Mouse (Mus musculus) midbrain, embryonic 14.5 days (tissue): Measurements from ENCODE around the gene Rhcg. TPM values are rescaled to one million over a fixed set of nuclear protein-coding genes. Genes with fewer than 3 reads are reported as not detected.

Source experiments
- ATAC-seq: fragments of 200-750 bp; cut with Nextera tagmentation; 2 replicates; pipeline ENCODE4 v1.8.0; 2017; ENCODE audit warnings: moderate number of reproducible peaks, moderate library complexity; ENCODE audit not compliant: low FRiP score, low TSS enrichment
- DNase-seq: peaks from one replicate; pipeline ENCODE4 v3.0.0-alpha.2; 2015
- H3K27ac ChIP-seq: fragments of 300-500 bp; sonication (generic); replicated peaks from 2 replicates; pipeline ENCODE4 v1.5.1; 2014; ENCODE audit warnings: mild to moderate bottlenecking, low read depth, low read length, moderate library complexity
- H3K27me3 ChIP-seq: fragments of 300-500 bp; sonication (generic); 2 replicates; pipeline ENCODE4 v1.6.1; 2014; ENCODE audit warnings: low read length, control low read depth, mixed read lengths; ENCODE audit not compliant: control insufficient read depth, insufficient read depth
- H3K36me3 ChIP-seq: fragments of 300-500 bp; sonication (generic); 2 replicates; pipeline ENCODE4 v1.6.1; 2014; ENCODE audit warnings: low read length, control low read depth; ENCODE audit not compliant: control insufficient read depth, insufficient read depth
- H3K4me1 ChIP-seq: fragments of 300-500 bp; sonication (generic); 2 replicates; pipeline ENCODE4 v1.6.1; 2014; ENCODE audit warnings: mild to moderate bottlenecking, antibody characterized with exemption, low read length, control low read depth; ENCODE audit not compliant: control insufficient read depth, insufficient read depth
- H3K4me2 ChIP-seq: fragments of 300-500 bp; sonication (generic); 2 replicates; pipeline ENCODE4 v1.6.1; 2014; ENCODE audit warnings: mild to moderate bottlenecking, low read length, moderate library complexity
- H3K4me3 ChIP-seq: fragments of 300-500 bp; sonication (generic); replicated peaks from 2 replicates; pipeline ENCODE4 v1.5.1; 2014; ENCODE audit warnings: low read depth, low read length
- H3K9ac ChIP-seq: fragments of 300-500 bp; sonication (generic); replicated peaks from 2 replicates; pipeline ENCODE4 v1.6.1; 2014; ENCODE audit warnings: mild to moderate bottlenecking, low read length, moderate library complexity
- H3K9me3 ChIP-seq: fragments of 300-500 bp; sonication (generic); 2 replicates; pipeline ENCODE4 v1.6.1; 2016; ENCODE audit warnings: low read length, control low read depth, mixed read lengths; ENCODE audit not compliant: control insufficient read depth
- WGBS: fragments of 180-500 bp; shearing (Covaris S2); extraction: QIAGEN DNeasy Blood & Tissue Kit; methylation state at CpG from one replicate; pipeline ENCODE4 v1.1.7; 2014; 5-methylcytosine and 5-hydroxymethylcytosine counted together
- polyA plus RNA-seq: library from polyadenylated mRNA; unstranded; fragments of >200 nt; fragmentation: Nextera tagmentation; extraction: Ambion mirVana; gene quantifications from 2 replicates; pipeline ENCODE4 v1.2.1, GENCODE M21; 2014

The Rhcg gene
- polyA plus RNA-seq, 1 experiment from 2014 or later, result 3.1 TPM

DNA sequence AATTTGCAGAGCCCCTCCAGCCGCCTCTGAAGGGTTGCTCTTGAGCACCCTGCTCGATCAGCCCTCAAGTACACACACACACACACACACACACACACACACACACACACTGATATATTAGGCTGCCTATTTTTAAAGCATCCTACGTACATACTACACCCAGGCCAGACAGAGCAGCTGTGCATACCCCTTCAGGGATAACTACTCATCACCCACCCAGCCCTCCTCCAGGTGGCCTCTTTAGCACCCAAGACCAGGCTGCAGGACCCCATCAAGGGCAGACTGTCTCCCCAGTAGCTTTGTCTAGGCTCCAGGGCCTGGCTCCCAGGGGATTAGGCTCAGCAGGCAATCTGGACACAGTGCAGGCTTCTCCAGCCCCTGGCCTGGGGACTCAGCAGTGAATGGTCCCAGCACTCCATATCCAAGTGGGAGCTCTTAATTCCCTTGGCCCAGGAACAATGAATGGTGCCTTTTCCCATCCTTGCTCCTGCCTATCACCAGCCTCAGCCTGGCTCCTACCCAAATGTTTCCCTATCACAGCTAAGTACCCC is 26.8 kb downstream of the Rhcg start:
- Histone ChIP-seq H3K9me3 (no peaks in the 10 kb centered on the region), H3K4me1 (peaks cover 20% of the 10 kb centered on the region), H3K36me3 (no peaks in the 10 kb centered on the region), H3K27ac (peak overlapping the region; percentile 63), H3K27me3 (peaks cover 14% of the 10 kb centered on the region), H3K4me3 (no peak overlapping the region), H3K4me2 (peak overlapping the region; percentile 6), H3K9ac (no peak overlapping the region)
- 5% methylated on average over 3 of the region's 3 CpGs for WGBS
- peak; percentile 22; the same call in 1 of the 2 replicates for ATAC-seq
- peak; percentile 60 for DNase-seq

- ATAC-seq (peak; percentile 32; the same call in 1 of the 2 replicates), DNase-seq (peak; percentile 63)
- Histone ChIP-seq H3K27me3 (peaks cover 8% of the 10 kb centered on the region), H3K4me3 (no peak overlapping the region), H3K9me3 (no peaks in the 10 kb centered on the region), H3K9ac (no peak overlapping the region), H3K27ac (peak overlapping the region; percentile 63; the same call in 1 of the 2 replicates), H3K4me1 (peaks cover 20% of the 10 kb centered on the region), H3K36me3 (no peaks in the 10 kb centered on the region), H3K4me2 (peak overlapping the region; percentile 6; the same call in 1 of the 2 replicates)
- 6% methylated on average over 9 of the region's 9 CpGs for WGBS
Measured at GRCm38 (mm10) chr7:79589763-79590559, 27.5 kb downstream of the Rhcg start.

DNA sequence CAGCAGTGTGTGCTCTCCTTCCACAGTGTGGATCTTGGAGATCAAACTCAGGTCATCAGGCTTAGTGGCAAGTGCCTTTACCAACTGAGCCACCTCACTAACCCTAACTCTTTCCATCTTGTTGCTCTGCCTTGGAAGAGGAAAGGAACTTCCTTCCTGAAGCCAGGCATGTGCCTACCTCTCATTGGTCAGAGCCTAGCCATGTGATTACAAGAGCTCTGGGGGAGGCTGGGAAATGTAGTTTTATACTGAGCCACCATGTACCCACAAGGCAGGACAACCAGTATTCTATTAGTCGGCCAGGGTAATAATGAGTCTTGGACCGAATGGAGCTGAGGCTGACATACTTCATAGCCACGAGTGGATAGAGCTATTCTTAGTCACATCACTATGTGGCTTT is 29.2 kb downstream of the Rhcg start:
- Histone ChIP-seq H3K4me2 (no peak overlapping the region), H3K9ac (no peak overlapping the region), H3K27me3 (peaks cover 3% of the 10 kb centered on the region; the same call in 1 of the 2 replicates), H3K36me3 (no peaks in the 10 kb centered on the region), H3K4me1 (peaks cover 20% of the 10 kb centered on the region), H3K4me3 (no peak overlapping the region), H3K9me3 (no peaks in the 10 kb centered on the region), H3K27ac (no peak overlapping the region)
- 93% methylated on average over 3 of the region's 3 CpGs for WGBS
- no peak for ATAC-seq
- DNase-seq, result no peak

DNA sequence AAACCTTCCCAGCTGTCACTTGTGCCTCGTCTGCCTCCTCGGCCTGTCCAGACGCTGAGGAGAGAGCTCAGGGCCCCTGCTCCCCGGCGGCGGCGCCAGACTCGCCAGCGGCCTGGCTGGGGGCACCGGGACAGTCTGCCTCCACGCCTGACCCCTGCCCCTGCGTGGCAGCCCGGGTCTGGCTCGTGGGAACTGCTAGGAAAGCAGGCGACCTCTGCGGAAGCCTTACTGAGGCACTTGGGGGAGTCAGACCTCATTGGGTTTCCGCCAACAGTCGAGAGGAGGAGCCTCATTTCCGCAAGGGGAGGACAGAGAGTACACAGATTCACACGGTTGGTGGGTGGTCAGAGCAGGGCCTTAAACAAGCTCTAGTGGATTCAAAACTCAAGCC is 38.6 kb downstream of the Rhcg start:
- ATAC-seq (peak; percentile 55; the same call in 1 of the 2 replicates), DNase-seq (peak; percentile 77)
- Histone ChIP-seq H3K9ac (0 out of 2 replicates have a peak overlapping the region, but pooled peaks have one; percentile 26), H3K27me3 (peaks cover 3% of the 10 kb centered on the region; the same call in 1 of the 2 replicates), H3K4me3 (no peak overlapping the region), H3K9me3 (no peaks in the 10 kb centered on the region), H3K27ac (peak overlapping the region; percentile 86), H3K36me3 (no peaks in the 10 kb centered on the region), H3K4me2 (peak overlapping the region; percentile 53), H3K4me1 (peaks cover 26% of the 10 kb centered on the region)
- WGBS, result 2% methylated on average over 20 of the region's 20 CpGs

- no peaks in the 10 kb centered on the region for H3K9me3 ChIP-seq
- H3K9ac ChIP-seq, result 0 out of 2 replicates have a peak overlapping the region, but pooled peaks have one; percentile 26
- H3K36me3 ChIP-seq, result no peaks in the 10 kb centered on the region
- ATAC-seq (peak; percentile 43), DNase-seq (peak; percentile 47)
- H3K27me3 ChIP-seq, result peaks cover 3% of the 10 kb centered on the region; the same call in 1 of the 2 replicates
- H3K4me1 ChIP-seq, result peaks cover 26% of the 10 kb centered on the region
- 3% methylated on average over 25 of the region's 25 CpGs for WGBS
- no peak overlapping the region for H3K4me3 ChIP-seq
- peak overlapping the region; percentile 86 for H3K27ac ChIP-seq
- peak overlapping the region; percentile 53 for H3K4me2 ChIP-seq
Measured at GRCm38 (mm10) chr7:79577931-79578850, 39.3 kb downstream of the Rhcg start.

- WGBS, result 6% methylated on average over 12 of the region's 12 CpGs
- peak overlapping the region; percentile 86 for H3K27ac ChIP-seq
- peak; percentile 58 for ATAC-seq
- H3K36me3 ChIP-seq, result no peaks in the 10 kb centered on the region
- H3K9me3 ChIP-seq, result no peaks in the 10 kb centered on the region
- DNase-seq, result peak; percentile 83
- peaks cover 26% of the 10 kb centered on the region for H3K4me1 ChIP-seq
- no peak overlapping the region for H3K9ac ChIP-seq
- no peak overlapping the region for H3K4me3 ChIP-seq
- H3K27me3 ChIP-seq, result peaks cover 3% of the 10 kb centered on the region; the same call in 1 of the 2 replicates
- peak overlapping the region; percentile 53 for H3K4me2 ChIP-seq
Measured at GRCm38 (mm10) chr7:79577096-79577874, 40.2 kb downstream of the Rhcg start.

DNA sequence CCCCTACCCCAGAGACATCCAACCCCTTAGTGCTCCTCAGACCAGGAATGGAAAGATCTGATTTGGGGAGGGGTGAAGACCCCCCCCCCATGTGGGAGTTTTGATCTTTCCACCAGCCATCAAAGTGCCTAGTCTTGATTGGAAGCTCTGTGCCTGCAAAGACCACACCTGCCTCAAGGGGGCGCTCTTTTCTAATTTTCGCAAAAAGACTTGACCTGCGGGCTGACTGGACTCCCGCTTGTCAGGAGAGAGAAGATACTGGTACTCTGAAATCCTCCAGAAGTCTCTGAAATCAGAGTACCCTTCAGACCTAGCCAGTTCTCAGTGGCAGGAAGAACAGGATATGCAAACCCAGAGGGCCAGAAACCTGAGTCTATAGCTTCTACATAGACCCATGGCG is 40.8 kb downstream of the Rhcg start:
- Histone ChIP-seq H3K4me2 (no peak overlapping the region), H3K9me3 (no peaks in the 10 kb centered on the region), H3K36me3 (no peaks in the 10 kb centered on the region), H3K4me1 (peaks cover 26% of the 10 kb centered on the region), H3K27me3 (peaks cover 3% of the 10 kb centered on the region; the same call in 1 of the 2 replicates), H3K9ac (no peak overlapping the region), H3K27ac (peak overlapping the region; percentile 86; the same call in 1 of the 2 replicates), H3K4me3 (no peak overlapping the region)
- 4% methylated on average over 5 of the region's 5 CpGs for WGBS
- DNase-seq (peak; percentile 74), ATAC-seq (no peak)
